Mouse (Mus musculus): ENCODE measurements at regions not wholly inside any gene's neighbourhood (a gene's known extent, or its start where the extent isn't known, plus 50 kb on each side); places are given as distances from the start of the nearest gene placed in this dataset.

- Histone ChIP-seq H3K9ac (no peak overlapping the region), H3K4me2 (no peak overlapping the region), H3K36me3 (ENCODE audit: insufficient read depth) (no peaks in the 10 kb centered on the region), H3K4me3 (ENCODE audit: low read depth, low read length) (no peak overlapping the region), H3K27ac (ENCODE audit: low read depth) (no peak overlapping the region), H3K4me1 (ENCODE audit: insufficient read depth) (peaks cover 12% of the 10 kb centered on the region), H3K27me3 (ENCODE audit: insufficient read depth, low read length) (peaks cover 3% of the 10 kb centered on the region; the same call in 1 of the 2 replicates), H3K9me3 (ENCODE audit: low read depth, low read length) (no peaks in the 10 kb centered on the region)
- no peak for TF ChIP-seq CTCF (IDR thresholded peaks at IDR 0.05; ENCODE audit: low read depth)
- 22% methylated on average over 3 of the region's 3 CpGs for WGBS
- no peak for DNase-seq
- peak; percentile 44; the same call in 1 of the 2 replicates for ATAC-seq (ENCODE audit: insufficient read depth)
These were observed 69.0 kb upstream of the Smndc1 start for GRCm38 (mm10) chr19:53459407-53459788.

DNA sequence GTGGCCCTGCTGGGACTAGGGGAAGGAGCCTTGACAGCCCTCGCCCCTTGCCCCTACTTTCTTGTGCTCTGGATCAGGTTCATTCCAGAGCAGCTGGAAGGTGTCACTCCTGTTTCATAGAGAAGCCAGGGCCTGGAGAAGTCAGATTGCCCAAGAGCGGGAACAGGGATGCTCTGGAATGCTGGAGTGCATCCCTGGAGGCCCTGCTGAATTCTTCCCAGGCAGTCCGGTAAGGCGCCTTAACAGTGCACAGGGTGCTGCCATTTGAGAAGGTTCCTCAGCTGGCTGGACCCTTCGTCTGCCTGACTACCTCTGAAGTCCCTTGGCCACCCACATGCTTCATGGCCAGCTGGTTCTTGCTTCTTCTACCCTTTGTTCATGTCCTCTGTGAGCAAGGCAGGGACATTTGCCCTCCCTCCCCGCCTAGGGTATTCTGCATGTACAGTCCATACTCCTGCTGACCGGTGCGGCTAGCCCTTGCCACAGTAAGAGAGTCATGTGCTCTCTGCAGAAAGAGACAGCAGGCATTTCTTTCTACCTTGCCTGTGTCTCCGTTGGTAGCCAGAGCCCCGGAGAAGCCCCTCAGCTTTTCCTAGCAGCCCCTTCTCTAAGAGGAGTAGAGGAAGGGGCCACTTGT, 68.5 kb upstream of the Smndc1 start:
- H3K9ac ChIP-seq, result no peak overlapping the region

DNA sequence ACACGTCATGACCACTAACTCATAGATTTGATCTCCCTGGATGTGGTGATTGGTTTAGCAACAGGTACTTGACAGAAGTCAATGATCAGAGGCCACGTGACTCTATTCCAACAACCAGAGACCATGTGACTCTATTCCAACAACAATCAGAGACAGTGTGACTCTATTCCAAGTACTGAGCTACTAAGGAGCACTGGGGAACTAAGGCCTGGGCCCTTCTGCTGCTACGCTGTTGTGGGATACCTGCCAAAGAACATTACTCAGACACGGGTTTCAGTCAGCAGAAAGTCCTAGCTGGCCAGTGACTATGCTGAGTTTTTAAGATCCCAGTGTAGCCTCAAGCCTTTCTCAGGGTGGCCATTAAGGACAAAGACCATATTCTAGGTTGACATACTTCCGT, 66.3 kb upstream of the Smndc1 start:
- TF ChIP-seq CTCF (IDR thresholded peaks at IDR 0.05; ENCODE audit: low read depth), result no peak
- 74% methylated on average over 5 of the region's 5 CpGs for WGBS
- Histone ChIP-seq H3K36me3 (ENCODE audit: insufficient read depth) (no peaks in the 10 kb centered on the region), H3K27ac (ENCODE audit: low read depth) (no peak overlapping the region), H3K27me3 (ENCODE audit: insufficient read depth, low read length) (peaks cover 3% of the 10 kb centered on the region; the same call in 1 of the 2 replicates), H3K4me1 (ENCODE audit: insufficient read depth) (peaks cover 22% of the 10 kb centered on the region), H3K4me2 (no peak overlapping the region), H3K9ac (no peak overlapping the region), H3K9me3 (ENCODE audit: low read depth, low read length) (no peaks in the 10 kb centered on the region), H3K4me3 (ENCODE audit: low read depth, low read length) (no peak overlapping the region)
- peak; percentile 41 for DNase-seq
- no peak for ATAC-seq (ENCODE audit: insufficient read depth)

More for the DNA sequence above, 68.5 kb upstream of the Smndc1 start:
- Histone ChIP-seq H3K36me3 (ENCODE audit: insufficient read depth) (no peaks in the 10 kb centered on the region), H3K9me3 (ENCODE audit: low read depth, low read length) (no peaks in the 10 kb centered on the region), H3K4me1 (ENCODE audit: insufficient read depth) (peaks cover 12% of the 10 kb centered on the region), H3K4me3 (ENCODE audit: low read depth, low read length) (no peak overlapping the region), H3K27me3 (ENCODE audit: insufficient read depth, low read length) (peaks cover 3% of the 10 kb centered on the region; the same call in 1 of the 2 replicates), H3K4me2 (no peak overlapping the region), H3K27ac (ENCODE audit: low read depth) (no peak overlapping the region)
- DNase-seq (no peak), ATAC-seq (ENCODE audit: insufficient read depth) (no peak)
- WGBS, result 25% methylated on average over 10 of the region's 10 CpGs
- no peak for TF ChIP-seq CTCF (IDR thresholded peaks at IDR 0.05; ENCODE audit: low read depth)

- Histone ChIP-seq H3K4me1 (ENCODE audit: insufficient read depth) (peaks cover 25% of the 10 kb centered on the region), H3K4me2 (no peak overlapping the region), H3K4me3 (ENCODE audit: low read depth, low read length) (no peak overlapping the region), H3K36me3 (ENCODE audit: insufficient read depth) (no peaks in the 10 kb centered on the region), H3K9ac (no peak overlapping the region), H3K27ac (ENCODE audit: low read depth) (no peak overlapping the region), H3K9me3 (ENCODE audit: low read depth, low read length) (no peaks in the 10 kb centered on the region), H3K27me3 (ENCODE audit: insufficient read depth, low read length) (no peaks in the 10 kb centered on the region)
- 81% methylated on average over 4 of the region's 4 CpGs for WGBS
- no peak for ATAC-seq (ENCODE audit: insufficient read depth)
- DNase-seq, result no peak
- TF ChIP-seq CTCF (IDR thresholded peaks at IDR 0.05; ENCODE audit: low read depth), result no peak
These were observed 64.2 kb upstream of the Smndc1 start for GRCm38 (mm10) chr19:53454571-53454970.

DNA sequence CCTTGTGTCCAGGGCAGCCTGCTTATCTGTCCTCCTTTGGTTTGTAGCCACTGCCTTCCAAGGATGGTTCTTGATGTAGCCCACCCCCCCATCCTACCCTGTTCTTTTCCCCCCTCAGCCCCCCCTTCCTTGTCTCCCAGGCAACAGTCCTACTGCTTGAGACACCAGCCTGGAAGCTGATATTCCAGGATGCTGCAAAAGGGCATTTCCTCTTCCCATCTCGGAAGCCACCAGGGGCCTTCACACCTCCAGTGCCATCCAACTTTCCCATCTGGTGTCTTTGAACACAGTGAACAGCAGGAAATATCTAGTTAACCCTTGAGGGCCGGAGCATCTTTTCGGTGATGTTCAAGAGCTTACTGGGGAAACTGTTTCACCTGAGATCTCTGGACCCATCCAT, 63.7 kb upstream of the Smndc1 start:
- H3K27me3 ChIP-seq (ENCODE audit: insufficient read depth, low read length), result no peaks in the 10 kb centered on the region
- no peak for DNase-seq
- H3K4me1 ChIP-seq (ENCODE audit: insufficient read depth), result peaks cover 24% of the 10 kb centered on the region
- H3K9me3 ChIP-seq (ENCODE audit: low read depth, low read length), result no peaks in the 10 kb centered on the region
- no peak overlapping the region for H3K4me3 ChIP-seq (ENCODE audit: low read depth, low read length)
- no peaks in the 10 kb centered on the region for H3K36me3 ChIP-seq (ENCODE audit: insufficient read depth)
- no peak overlapping the region for H3K4me2 ChIP-seq
- no peak overlapping the region for H3K9ac ChIP-seq
- 66% methylated on average over 3 of the region's 3 CpGs for WGBS
- no peak overlapping the region for H3K27ac ChIP-seq (ENCODE audit: low read depth)
- no peak for ATAC-seq (ENCODE audit: insufficient read depth)
- no peak for TF ChIP-seq CTCF (IDR thresholded peaks at IDR 0.05; ENCODE audit: low read depth)

- 67% methylated on average over 13 of the region's 13 CpGs for WGBS
- Histone ChIP-seq H3K4me3 (ENCODE audit: low read depth, low read length) (no peak overlapping the region), H3K27me3 (ENCODE audit: insufficient read depth, low read length) (no peaks in the 10 kb centered on the region), H3K4me1 (ENCODE audit: insufficient read depth) (peaks cover 22% of the 10 kb centered on the region), H3K9ac (no peak overlapping the region), H3K4me2 (no peak overlapping the region), H3K9me3 (ENCODE audit: low read depth, low read length) (no peaks in the 10 kb centered on the region), H3K36me3 (ENCODE audit: insufficient read depth) (no peaks in the 10 kb centered on the region), H3K27ac (ENCODE audit: low read depth) (no peak overlapping the region)
- ATAC-seq (ENCODE audit: insufficient read depth) (no peak), DNase-seq (no peak)
- no peak for TF ChIP-seq CTCF (IDR thresholded peaks at IDR 0.05; ENCODE audit: low read depth)
These were observed 63.1 kb upstream of the Smndc1 start for GRCm38 (mm10) chr19:53453317-53453947.

DNA sequence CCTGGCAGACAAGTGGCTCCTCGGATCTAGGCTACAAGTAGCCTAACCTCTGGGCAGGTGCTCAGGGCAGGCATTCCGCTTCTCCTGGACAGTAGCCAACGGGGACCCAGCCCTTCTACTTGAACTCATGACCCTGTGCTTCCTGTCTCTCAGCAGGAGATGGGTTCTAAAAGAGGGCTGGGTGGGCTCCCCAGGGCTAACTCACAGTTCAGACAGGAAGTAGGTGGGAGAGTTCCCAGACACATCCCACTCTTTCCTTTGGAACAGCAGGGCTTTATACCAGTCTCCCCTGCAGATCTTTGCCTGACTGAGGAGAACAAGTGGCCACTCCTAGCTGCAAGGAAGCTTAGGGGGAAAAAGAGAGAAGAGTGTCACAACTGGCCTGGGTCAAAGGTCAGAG, 62.0 kb upstream of the Smndc1 start:
- Histone ChIP-seq H3K4me2 (no peak overlapping the region), H3K9ac (no peak overlapping the region), H3K4me1 (ENCODE audit: insufficient read depth) (peaks cover 30% of the 10 kb centered on the region), H3K27me3 (ENCODE audit: insufficient read depth, low read length) (no peaks in the 10 kb centered on the region), H3K36me3 (ENCODE audit: insufficient read depth) (no peaks in the 10 kb centered on the region), H3K4me3 (ENCODE audit: low read depth, low read length) (no peak overlapping the region), H3K9me3 (ENCODE audit: low read depth, low read length) (no peaks in the 10 kb centered on the region), H3K27ac (ENCODE audit: low read depth) (no peak overlapping the region)
- no peak for DNase-seq
- ATAC-seq (ENCODE audit: insufficient read depth), result no peak
- TF ChIP-seq CTCF (IDR thresholded peaks at IDR 0.05; ENCODE audit: low read depth), result no peak
- 10% methylated on average over 3 of the region's 3 CpGs for WGBS
